ENCODE assay signal across 8 mouse cellular contexts in the genomic region with DNA sequence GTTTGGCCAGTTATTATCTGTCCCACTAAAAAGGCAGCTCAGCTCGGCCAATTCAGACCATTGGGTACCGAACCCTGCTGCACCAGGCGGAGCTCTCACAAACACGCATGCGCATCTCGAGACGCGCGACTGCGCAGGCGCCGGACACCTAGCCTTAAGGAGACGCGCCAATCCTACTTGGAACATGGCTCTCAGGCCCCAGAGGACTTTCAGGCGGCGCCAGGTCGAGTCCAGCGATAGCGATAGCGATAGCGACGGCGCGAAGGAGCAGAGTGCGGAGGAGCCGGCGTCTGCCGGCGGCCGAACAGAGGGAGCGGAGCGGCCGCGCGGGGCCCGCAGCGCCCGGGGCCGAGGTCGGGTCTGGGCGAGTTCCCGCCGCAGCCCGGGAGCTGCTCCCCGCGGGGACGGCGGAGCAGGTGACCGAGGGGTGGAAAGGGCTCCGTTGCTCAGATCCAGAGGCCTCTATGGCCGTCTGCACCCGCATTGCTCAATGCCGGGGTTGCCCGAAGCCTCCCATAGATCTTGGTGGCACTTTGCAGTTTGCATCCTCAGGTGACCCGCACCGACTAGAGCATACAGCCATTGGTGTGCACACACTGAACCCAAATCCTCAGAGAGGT. TPM values are rescaled to one million over a fixed set of nuclear protein-coding genes. Genes with fewer than 3 reads are reported as not detected.
DNase-seq lines count a peak whose midpoint lies in the region; ATAC-seq and TF ChIP-seq lines count a peak whose summit lies in the region.

A gene (plus strand): TSS at position 147 of the 620 bp plus-strand sequence.

- no peak within 1 kb of the TSS for H3K27ac ChIP-seq in cortical plate, adult 2 months (ENCODE audit: insufficient read depth, low read length)

- peak; percentile 96 for DNase-seq in gastrocnemius, postnatal 10 days
- DNase-seq in induced T-regulatory cell, adult 2 months (ENCODE audit: low read depth) = peak; percentile 94
- DNase-seq in left cerebral cortex, adult 9 months (ENCODE audit: low spot score in 2 of 2) = peak; percentile 66 to 91
- peak; percentile 95 for DNase-seq in right cerebral cortex, postnatal 14 days
- DNase-seq in urinary bladder, postnatal 36 days (ENCODE audit: low spot score in 2 of 2) = peak; percentile 96

- no peak for TF ChIP-seq CTCF in cortical plate, adult 2 months (IDR thresholded peaks at IDR 0.05; ENCODE audit: extremely low read depth, insufficient read depth, low read length)

- ATAC-seq in activated CD4-positive, CD25-positive, alpha-beta regulatory T cell, adult 4 months = peak; percentile 93
- peak; percentile 87 for ATAC-seq in megakaryocyte progenitor cell, adult 5-6 weeks (replicated peaks; ENCODE audit: poor library complexity)

- H3K4me3 ChIP-seq in cortical plate, adult 2 months (ENCODE audit: insufficient read depth, low read length) = peak within 1 kb of the TSS; percentile 50

- TF ChIP-seq POLR2A in cortical plate, adult 2 months (IDR thresholded peaks at IDR 0.05; ENCODE audit: extremely low read depth, insufficient read depth, low read length) = peak; percentile 82

- H3K4me1 ChIP-seq in cortical plate, adult 2 months (ENCODE audit: control insufficient read depth, insufficient read depth, low read length) = peaks cover 4% of the 10 kb centered on the region

RNA-seq across cellular contexts. Expression of the gene that starts here (rescaled TPM):
- 10 to 100 TPM in 1 of 2 experiments, 1 to 10 TPM in 1; 4.5 to 11.6 TPM for polyA plus RNA-seq in activated CD4-positive, CD25-positive, alpha-beta regulatory T cell, adult 4 months (2017; shearing (Covaris generic))
- polyA plus RNA-seq in cortical plate, adult 2 months (2012; rRNA removed) = 11.4 and 12.2 TPM in 2 replicates
- 1 to 10 TPM; 3.3 to 5.7 TPM for total RNA-seq in gastrocnemius, postnatal 10 days (2021)
- 12.9 and 23.4 TPM in 2 replicates for total RNA-seq in megakaryocyte progenitor cell, adult 5-6 weeks (2015)
- total RNA-seq in megakaryocyte progenitor cell, adult 5-6 weeks (2017) = 16.7 and 33.4 TPM in 2 replicates
